8 mouse cellular contexts compared by ENCODE assay signal in genomic region chr15:79351331-79351767, GRCm38 (mm10). TPM values are rescaled to one million over a fixed set of nuclear protein-coding genes. Genes with fewer than 3 reads are reported as not detected.
DNase-seq lines count a peak whose midpoint lies in the region; ATAC-seq and TF ChIP-seq lines count a peak whose summit lies in the region.

No protein-coding gene starts in this region.

- intact Hi-C loops in heart, postnatal 14 days (cut with DNase I), result no loop called here
- intact Hi-C loops in left cerebral cortex, postnatal 4 days (cut with DNase I), result no loop called here

- H3K4me2 ChIP-seq in embryonic facial prominence, embryonic 13.5 days, result peak overlapping the region; percentile 37
- H3K4me2 ChIP-seq in liver, embryonic 13.5 days, result no peak overlapping the region
- H3K4me2 ChIP-seq in forebrain, postnatal 0 days (ENCODE audit: low read depth), result no peak overlapping the region

- 20% methylated on average over 15 of the region's 15 CpGs for WGBS in embryonic facial prominence, embryonic 13.5 days
- WGBS in liver, embryonic 13.5 days (ENCODE audit: insufficient replicate concordance), result 41% methylated on average over 15 of the region's 15 CpGs
- WGBS in forebrain, postnatal 0 days, result 26% methylated on average over 15 of the region's 15 CpGs

- H3K36me3 ChIP-seq in G1E (replicated peaks), result peaks cover 51% of the 10 kb centered on the region
- no peaks in the 10 kb centered on the region for H3K36me3 ChIP-seq in embryonic facial prominence, embryonic 13.5 days
- no peaks in the 10 kb centered on the region for H3K36me3 ChIP-seq in liver, embryonic 13.5 days
- no peaks in the 10 kb centered on the region for H3K36me3 ChIP-seq in forebrain, postnatal 0 days (ENCODE audit: insufficient read depth)

- DNase-seq in G1E (ENCODE audit: low spot score), result no peak
- peak; percentile 66 to 69 for DNase-seq in heart, postnatal 14 days
- no peak for DNase-seq in liver, embryonic 13.5 days
- no peak for DNase-seq in cerebellum, adult 11-12 months
- no peak for DNase-seq in left cerebral cortex, postnatal 4 days
- no peak for DNase-seq in forebrain, postnatal 0 days
- DNase-seq in retina, embryonic 14.5 days (ENCODE audit: low spot score), result no peak

- H3K9ac ChIP-seq in embryonic facial prominence, embryonic 13.5 days, result peak overlapping the region; percentile 57; the same call in 1 of the 2 replicates
- H3K9ac ChIP-seq in liver, embryonic 13.5 days, result peak overlapping the region; percentile 33; the same call in 1 of the 2 replicates
- no peak overlapping the region for H3K9ac ChIP-seq in forebrain, postnatal 0 days

- TF ChIP-seq CTCF in G1E (IDR thresholded peaks at IDR 0.05; ENCODE audit: low read depth, low read length), result no peak
- TF ChIP-seq CTCF in forebrain, postnatal 0 days (IDR thresholded peaks at IDR 0.05; ENCODE audit: low read depth), result no peak

- H3K4me3 ChIP-seq in G1E (ENCODE audit: low read depth, low read length), result peak overlapping the region; percentile 59; the same call in 1 of the 2 replicates
- no peak overlapping the region for H3K4me3 ChIP-seq in embryonic facial prominence, embryonic 13.5 days
- no peak overlapping the region for H3K4me3 ChIP-seq in liver, embryonic 13.5 days (replicated peaks)
- no peak overlapping the region for H3K4me3 ChIP-seq in forebrain, postnatal 0 days (ENCODE audit: low read depth, low read length)

- H3K9me3 ChIP-seq in G1E (replicated peaks), result no peaks in the 10 kb centered on the region
- no peaks in the 10 kb centered on the region for H3K9me3 ChIP-seq in embryonic facial prominence, embryonic 13.5 days
- H3K9me3 ChIP-seq in liver, embryonic 13.5 days (replicated peaks), result no peaks in the 10 kb centered on the region
- H3K9me3 ChIP-seq in forebrain, postnatal 0 days (ENCODE audit: low read length), result no peaks in the 10 kb centered on the region

- no peak for ATAC-seq in G1E (ENCODE audit: extremely low read depth, insufficient number of reproducible peaks, low FRiP score, poor library complexity, severe bottlenecking)
- no peak for ATAC-seq in embryonic facial prominence, embryonic 13.5 days (ENCODE audit: insufficient number of reproducible peaks, insufficient read depth, low FRiP score, low TSS enrichment, low read depth)
- no peak for ATAC-seq in liver, embryonic 13.5 days (ENCODE audit: low read depth)
- ATAC-seq in forebrain, postnatal 0 days, result no peak

- peaks cover 71% of the 10 kb centered on the region for H3K4me1 ChIP-seq in G1E (ENCODE audit: insufficient read depth, low read depth, low read length)
- H3K4me1 ChIP-seq in embryonic facial prominence, embryonic 13.5 days, result peaks cover 29% of the 10 kb centered on the region
- peaks cover 76% of the 10 kb centered on the region for H3K4me1 ChIP-seq in liver, embryonic 13.5 days (replicated peaks)
- no peaks in the 10 kb centered on the region for H3K4me1 ChIP-seq in forebrain, postnatal 0 days (ENCODE audit: insufficient read depth)

- peaks cover 12% of the 10 kb centered on the region; the same call in 1 of the 2 replicates for H3K27me3 ChIP-seq in G1E (ENCODE audit: insufficient read depth, low read length)
- peaks cover 15% of the 10 kb centered on the region for H3K27me3 ChIP-seq in embryonic facial prominence, embryonic 13.5 days
- peaks cover 33% of the 10 kb centered on the region for H3K27me3 ChIP-seq in liver, embryonic 13.5 days
- H3K27me3 ChIP-seq in forebrain, postnatal 0 days (ENCODE audit: insufficient read depth, low read length), result no peaks in the 10 kb centered on the region

- H3K27ac ChIP-seq in embryonic facial prominence, embryonic 13.5 days, result no peak overlapping the region
- H3K27ac ChIP-seq in liver, embryonic 13.5 days, result no peak overlapping the region
- no peak overlapping the region for H3K27ac ChIP-seq in forebrain, postnatal 0 days (ENCODE audit: low read depth, low read length)

RNA-seq across cellular contexts. Expression of gene Maff, which starts 4.9 kb away (rescaled TPM):
- total RNA-seq in G1E (2014; fragmentation: Nextera tagmentation), result 10.1 and 10.2 TPM in 2 replicates
- 11.7 and 14.8 TPM in 2 replicates for total RNA-seq in G1E (2017)
- polyA plus RNA-seq in G1E (2012), result 8.4 and 8.6 TPM in 2 replicates
- polyA plus RNA-seq in embryonic facial prominence, embryonic 13.5 days (2015; fragmentation: Nextera tagmentation; extraction: Ambion mirVana), result 1.8 and 2.8 TPM in 2 replicates
- 1 to 10 TPM; 6.2 to 6.9 TPM for total RNA-seq in heart, postnatal 14 days (2021)
- polyA plus RNA-seq in liver, embryonic 13.5 days (2015; fragmentation: Nextera tagmentation; extraction: Ambion mirVana), result 0.95 and 1.1 TPM in 2 replicates
- 1 to 10 TPM; 1.5 to 1.9 TPM for total RNA-seq in left cerebral cortex, postnatal 4 days (2021)
- 2.5 and 3.0 TPM in 2 replicates for total RNA-seq in forebrain, postnatal 0 days (2014; rRNA removed)
- polyA plus RNA-seq in forebrain, postnatal 0 days (2015; fragmentation: Nextera tagmentation; extraction: Ambion mirVana), result 0.74 and 1.1 TPM in 2 replicates

RNA-seq across cellular contexts. Expression of gene Pla2g6, which starts 23.2 kb away (rescaled TPM):
- 22.1 and 24.5 TPM in 2 replicates for total RNA-seq in G1E (2014; fragmentation: Nextera tagmentation)
- 6.5 and 7.0 TPM in 2 replicates for total RNA-seq in G1E (2017)
- 25.1 and 26.4 TPM in 2 replicates for polyA plus RNA-seq in G1E (2012)
- polyA plus RNA-seq in embryonic facial prominence, embryonic 13.5 days (2015; fragmentation: Nextera tagmentation; extraction: Ambion mirVana), result 11.6 TPM in 2 replicates
- total RNA-seq in heart, postnatal 14 days (2021), result 10 to 100 TPM; 10.4 to 10.6 TPM
- 11.4 and 14.9 TPM in 2 replicates for polyA plus RNA-seq in liver, embryonic 13.5 days (2015; fragmentation: Nextera tagmentation; extraction: Ambion mirVana)
- 10 to 100 TPM; 24.5 to 25.6 TPM for total RNA-seq in left cerebral cortex, postnatal 4 days (2021)
- total RNA-seq in forebrain, postnatal 0 days (2014; rRNA removed), result 19.5 and 31.1 TPM in 2 replicates
- polyA plus RNA-seq in forebrain, postnatal 0 days (2015; fragmentation: Nextera tagmentation; extraction: Ambion mirVana), result 10.7 and 15.2 TPM in 2 replicates

RNA-seq across cellular contexts. Expression of gene Tmem184b, which starts 52.0 kb away (rescaled TPM):
- total RNA-seq in G1E (2014; fragmentation: Nextera tagmentation) (11.3 and 13.3 TPM in 2 replicates), G1E (2017) (1.9 and 2.3 TPM in 2 replicates)
- 12.9 and 13.8 TPM in 2 replicates for polyA plus RNA-seq in G1E (2012)
- polyA plus RNA-seq in embryonic facial prominence, embryonic 13.5 days (2015; fragmentation: Nextera tagmentation; extraction: Ambion mirVana), result 67.1 and 72.0 TPM in 2 replicates
- total RNA-seq in heart, postnatal 14 days (2021), result 10 to 100 TPM; 52.8 to 55.6 TPM
- polyA plus RNA-seq in liver, embryonic 13.5 days (2015; fragmentation: Nextera tagmentation; extraction: Ambion mirVana), result 8.7 and 12.1 TPM in 2 replicates
- 10 to 100 TPM; 49.6 to 53.4 TPM for total RNA-seq in left cerebral cortex, postnatal 4 days (2021)
- 32.0 and 41.9 TPM in 2 replicates for total RNA-seq in forebrain, postnatal 0 days (2014; rRNA removed)
- 22.9 and 30.3 TPM in 2 replicates for polyA plus RNA-seq in forebrain, postnatal 0 days (2015; fragmentation: Nextera tagmentation; extraction: Ambion mirVana)

Comparison
In these comparisons a context has a peak if more than half of its experiments do, and no peak if none do; other contexts are left out.
1. DNase-seq: peak in heart, postnatal 14 days (2 of 2); none in G1E (single experiment), liver, embryonic 13.5 days (single experiment), cerebellum, adult 11-12 months (single experiment), left cerebral cortex, postnatal 4 days (single experiment), forebrain, postnatal 0 days (single experiment) and retina, embryonic 14.5 days (single experiment).